Mouse (Mus musculus) neutrophil, adult 59 days (primary cell): ENCODE measurements around the gene Enthd1. TPM values are rescaled to one million over a fixed set of nuclear protein-coding genes. Genes with fewer than 3 reads are reported as not detected.

Experiments
- total RNA-seq, 2 experiments: library from RNA; stranded (reverse); gene quantifications; 1 replicate in 1 of 2; 2 replicates in 1 of 2; pipeline ENCODE4 v1.2.4; 2023

Enthd1 gene
- not detected for total RNA-seq

DNA sequence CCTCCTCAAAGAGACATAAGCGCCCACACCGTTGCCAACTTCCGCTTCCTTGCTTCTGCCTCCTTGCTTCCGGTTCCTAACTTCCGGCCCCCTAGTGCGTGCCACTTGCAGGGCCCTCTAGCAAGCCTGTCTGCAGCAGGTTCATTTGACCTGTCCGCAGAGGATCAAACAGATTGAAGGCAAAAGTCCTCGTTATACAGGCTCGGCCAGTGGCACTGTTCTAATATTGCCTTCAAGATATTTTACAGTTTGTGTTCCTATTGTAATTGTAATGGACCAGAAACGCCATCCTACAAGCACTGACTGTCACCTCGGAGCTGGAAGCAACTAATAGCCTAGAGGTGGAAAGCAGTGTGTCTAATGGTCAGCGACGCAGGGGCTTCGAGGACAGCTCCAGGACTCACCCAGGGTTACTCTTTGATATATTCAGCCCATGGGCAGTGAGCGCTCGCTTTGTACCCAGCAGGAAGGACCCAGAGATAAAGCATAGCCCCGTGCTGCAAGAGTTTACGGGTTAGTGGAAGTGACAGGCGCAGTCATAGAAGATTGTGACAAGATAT lies at the start of gene Enthd1:
Gene Enthd1 (minus strand): TSS at position 51 of the 560 bp plus-strand sequence.

DNA sequence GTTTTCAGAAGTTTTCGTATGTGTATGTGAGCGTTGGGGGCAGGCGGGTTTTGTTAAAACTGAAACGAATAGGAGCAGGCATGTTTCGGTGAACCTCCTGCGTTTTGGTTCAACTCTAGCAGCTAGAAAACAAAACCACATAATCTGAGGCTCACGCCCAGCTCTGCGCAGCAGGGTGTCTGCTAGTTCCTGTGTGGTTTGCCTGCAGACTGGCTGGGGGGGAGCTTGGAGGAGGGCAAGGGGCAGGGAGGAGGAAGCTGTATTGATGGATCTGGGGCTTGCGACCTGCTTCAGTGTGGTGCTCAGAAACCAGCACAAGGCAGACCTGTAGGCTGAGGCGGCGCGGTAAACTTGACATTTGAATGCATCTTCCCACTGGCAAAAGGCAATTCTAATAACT lies 7.3 kb upstream of the Enthd1 start, which contains the start of gene Grap2:
Gene Grap2 (plus strand): TSS at position 304 of the 400 bp plus-strand sequence.

Other genes starting within 250 kb of the Enthd1 start
- gene Grap2, start 7.4 kb upstream of the Enthd1 start, total RNA-seq, result 1 to 10 TPM; 3.4 to 5.0 TPM
- 1 to 10 TPM; 2.3 TPM for gene Fam83f, start 106.7 kb upstream of the Enthd1 start, total RNA-seq
- 100 to 1,000 TPM; 187 to 205 TPM for gene Tnrc6b, start 146.2 kb upstream of the Enthd1 start, total RNA-seq